Mouse (Mus musculus): ENCODE measurements at regions not wholly inside any gene's neighbourhood (a gene's known extent, or its start where the extent isn't known, plus 50 kb on each side); places are given as distances from the start of the nearest gene placed in this dataset.

- no peak overlapping the region for H3K9ac ChIP-seq
- H3K4me1 ChIP-seq: no peaks in the 10 kb centered on the region
- H3K27me3 ChIP-seq: no peaks in the 10 kb centered on the region
- no peaks in the 10 kb centered on the region for H3K9me3 ChIP-seq
- no peak overlapping the region for H3K4me2 ChIP-seq
- H3K27ac ChIP-seq: no peak overlapping the region
- WGBS: 70% methylated on average over 2 of the region's 2 CpGs
- no peak for ATAC-seq (ENCODE audit: low FRiP score)
- no peaks in the 10 kb centered on the region for H3K36me3 ChIP-seq (replicated peaks)
- H3K4me3 ChIP-seq (replicated peaks): no peak overlapping the region
These were observed 1329.8 kb upstream of the Nr2f1 start for GRCm38 (mm10) chr13:79529336-79529735.

GRCm38 (mm10) chr13:79550711-79551110 lies 1332.5 kb upstream of the Arrdc3 start:
- no peak overlapping the region for H3K4me2 ChIP-seq
- H3K9ac ChIP-seq: no peak overlapping the region
- H3K27me3 ChIP-seq: no peaks in the 10 kb centered on the region
- H3K4me1 ChIP-seq: 0 out of 2 replicates have a peak, but pooled peaks cover 3% of the 10 kb centered on the region
- WGBS: 26% methylated on average over 2 of the region's 2 CpGs
- H3K9me3 ChIP-seq: no peaks in the 10 kb centered on the region
- no peak overlapping the region for H3K4me3 ChIP-seq (replicated peaks)
- H3K27ac ChIP-seq: no peak overlapping the region
- ATAC-seq (ENCODE audit: low FRiP score): peak; percentile 53
- no peaks in the 10 kb centered on the region for H3K36me3 ChIP-seq (replicated peaks)

DNA sequence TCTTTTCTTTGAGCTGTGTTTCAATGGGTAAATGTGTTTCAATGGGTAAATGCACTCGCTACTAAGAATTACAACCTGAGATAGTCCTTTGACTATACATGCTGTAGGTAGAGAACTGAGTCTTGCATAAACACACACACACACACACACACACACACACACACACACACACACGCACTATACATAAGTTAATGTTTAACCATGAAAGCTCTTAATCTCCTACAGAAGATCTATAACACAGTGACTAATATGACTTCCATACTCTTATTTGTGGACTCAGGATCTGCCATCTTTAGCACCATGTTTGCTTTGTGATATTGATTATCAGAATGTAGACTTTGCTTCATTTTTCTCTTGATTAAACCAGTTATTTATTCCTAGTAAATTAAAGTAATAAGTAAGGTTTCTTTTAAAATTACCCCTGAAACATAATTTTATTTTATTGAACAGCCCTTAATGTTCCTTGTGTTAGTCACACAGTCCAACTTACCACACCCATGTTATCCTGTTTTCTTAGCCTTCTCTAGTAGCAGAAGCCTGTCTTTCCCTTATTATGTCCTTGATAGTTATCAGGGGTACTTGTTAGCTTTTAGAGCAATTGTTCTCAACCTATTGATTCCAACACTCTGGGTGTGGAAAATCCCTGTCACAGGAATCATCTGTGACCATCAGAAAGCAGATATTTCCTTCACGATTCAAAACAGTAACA lies 1327.5 kb upstream of the Arrdc3 start:
- Histone ChIP-seq H3K36me3 (replicated peaks) (no peaks in the 10 kb centered on the region), H3K27ac (no peak overlapping the region), H3K9me3 (no peaks in the 10 kb centered on the region), H3K4me3 (replicated peaks) (no peak overlapping the region), H3K4me1 (0 out of 2 replicates have a peak, but pooled peaks cover 1% of the 10 kb centered on the region), H3K9ac (no peak overlapping the region), H3K27me3 (no peaks in the 10 kb centered on the region), H3K4me2 (no peak overlapping the region)
- WGBS: 92% methylated on average over 3 of the region's 3 CpGs
- ATAC-seq (ENCODE audit: low FRiP score): no peak

All from forebrain, embryonic 12.5 days (tissue).